Mouse (Mus musculus): ENCODE results near the gene Kdm4d.

DNA sequence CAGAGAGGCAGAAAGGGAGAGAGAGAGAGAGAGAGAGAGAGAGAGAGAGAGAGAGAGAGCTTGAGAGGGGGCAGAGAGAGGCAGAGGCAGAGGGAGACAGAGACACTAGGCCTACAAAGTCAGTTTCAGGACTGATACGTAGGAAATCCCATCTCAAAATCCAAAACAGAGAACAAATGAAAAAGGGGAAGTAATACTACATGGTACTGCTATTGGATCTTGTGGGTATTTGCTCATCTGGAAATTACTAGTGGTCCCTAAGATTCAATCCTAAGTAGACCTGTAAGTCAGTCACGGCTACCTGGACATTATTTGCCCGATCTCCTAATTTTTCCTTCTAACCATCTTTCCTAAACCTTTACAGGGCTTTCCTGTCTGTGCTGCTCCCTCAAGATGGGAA, 44.0 kb downstream of the Kdm4d start:
- TF ChIP-seq POLR2A (IDR thresholded peaks at IDR 0.05; ENCODE audit: low read depth, low read length) (no peak), CTCF (IDR thresholded peaks at IDR 0.05; ENCODE audit: extremely low read depth, insufficient read length, insufficient replicate concordance, low read depth, low read length) (no peak)

All from small intestine, adult 2 months (tissue).